Mouse (Mus musculus) left cerebral cortex, postnatal 10 days (tissue): Measurements from ENCODE around the gene Set. TPM values are rescaled to one million over a fixed set of nuclear protein-coding genes. Genes with fewer than 3 reads are reported as not detected.
"Not testable (repeated sequence)": the region's sequence is repeated elsewhere in the genome, so short reads cannot be mapped to it uniquely, and the experiment has no call there.

Experiments
- DNase-seq, 2 experiments: peaks; one replicate each; pipeline ENCODE4 v3.0.0; 2021 to 2022; ENCODE audit warnings: low spot score in 2 of 2, mixed read lengths in 1 of 2; ENCODE audit errors: extremely low spot score in 1 of 2
- intact Hi-C: fragments of 180-260 bp; cut with DNase I; formaldehyde crosslinking; loops from one replicate; pipeline ENCODE4 v1.15.1; 2025
- total RNA-seq, 2 experiments: library from RNA; stranded (reverse); gene quantifications; 2 replicates each; pipeline ENCODE4 v1.2.3; 2021

Set gene
- total RNA-seq, 2 experiments from 2014 or later: 219 to 220 TPM

DNA sequence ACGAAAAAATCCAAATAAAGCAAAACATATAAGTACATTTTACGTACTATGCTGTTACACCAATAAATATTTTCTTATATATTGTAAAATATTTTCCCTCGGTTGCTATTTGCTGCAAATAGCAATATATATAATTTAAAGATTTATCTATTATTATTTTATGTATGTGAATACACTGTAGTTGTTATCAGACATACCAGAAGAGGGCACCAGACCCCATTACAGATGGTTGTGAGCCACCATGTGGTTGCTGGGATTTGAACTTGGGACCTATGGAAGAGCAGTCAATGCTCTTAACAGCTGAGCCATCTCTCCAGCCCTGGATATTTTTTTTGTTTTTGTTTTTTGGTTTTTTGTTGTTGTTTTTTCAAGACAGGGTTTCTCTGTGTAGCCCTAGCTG lies 1.9 kb upstream of the Set start:
- intact Hi-C loops, DNase-seq: not testable (repeated sequence)

DNA sequence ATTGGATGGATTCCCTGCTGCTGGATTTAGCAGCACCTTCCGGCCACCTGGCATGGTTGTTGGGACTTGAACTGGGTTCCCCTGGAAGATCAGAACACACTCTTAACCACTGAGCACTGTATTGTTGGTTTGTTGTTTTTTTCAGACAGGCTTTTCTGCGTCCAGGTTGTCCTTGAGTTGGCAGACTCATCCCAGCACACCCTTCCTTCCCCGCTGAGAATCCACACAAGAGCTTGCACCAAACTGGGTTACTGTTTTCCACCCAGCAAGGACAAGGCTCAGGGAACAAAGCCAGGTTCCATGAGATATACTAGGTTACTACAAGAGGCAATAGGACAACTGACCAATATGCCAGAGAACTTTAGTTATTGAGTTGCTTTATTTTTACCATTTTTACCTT lies 442 bp upstream of the Set start:
- no peak for DNase-seq
- intact Hi-C loops: no loop called here

DNA sequence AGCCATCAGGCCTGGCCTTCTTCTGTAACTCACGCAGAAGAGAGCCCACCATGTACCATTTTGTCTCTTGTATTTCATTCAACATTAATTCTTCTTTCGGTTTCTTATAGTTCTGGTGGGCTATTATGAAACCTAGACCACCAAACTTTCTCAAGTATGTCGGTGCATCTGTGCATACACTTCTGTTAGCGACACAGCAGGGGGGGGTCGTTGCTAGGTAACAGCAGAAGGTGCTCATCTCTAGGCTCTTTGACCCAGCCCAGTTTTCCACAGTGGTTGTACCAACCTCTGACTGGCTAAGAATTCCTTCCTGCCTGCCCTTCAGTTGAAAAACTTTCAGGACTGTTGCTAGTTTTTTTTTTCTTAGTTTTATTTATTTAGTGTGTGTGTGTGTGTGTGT lies 1.2 kb downstream of the Set start:
- intact Hi-C loops: no loop called here
- no peak for DNase-seq

DNA sequence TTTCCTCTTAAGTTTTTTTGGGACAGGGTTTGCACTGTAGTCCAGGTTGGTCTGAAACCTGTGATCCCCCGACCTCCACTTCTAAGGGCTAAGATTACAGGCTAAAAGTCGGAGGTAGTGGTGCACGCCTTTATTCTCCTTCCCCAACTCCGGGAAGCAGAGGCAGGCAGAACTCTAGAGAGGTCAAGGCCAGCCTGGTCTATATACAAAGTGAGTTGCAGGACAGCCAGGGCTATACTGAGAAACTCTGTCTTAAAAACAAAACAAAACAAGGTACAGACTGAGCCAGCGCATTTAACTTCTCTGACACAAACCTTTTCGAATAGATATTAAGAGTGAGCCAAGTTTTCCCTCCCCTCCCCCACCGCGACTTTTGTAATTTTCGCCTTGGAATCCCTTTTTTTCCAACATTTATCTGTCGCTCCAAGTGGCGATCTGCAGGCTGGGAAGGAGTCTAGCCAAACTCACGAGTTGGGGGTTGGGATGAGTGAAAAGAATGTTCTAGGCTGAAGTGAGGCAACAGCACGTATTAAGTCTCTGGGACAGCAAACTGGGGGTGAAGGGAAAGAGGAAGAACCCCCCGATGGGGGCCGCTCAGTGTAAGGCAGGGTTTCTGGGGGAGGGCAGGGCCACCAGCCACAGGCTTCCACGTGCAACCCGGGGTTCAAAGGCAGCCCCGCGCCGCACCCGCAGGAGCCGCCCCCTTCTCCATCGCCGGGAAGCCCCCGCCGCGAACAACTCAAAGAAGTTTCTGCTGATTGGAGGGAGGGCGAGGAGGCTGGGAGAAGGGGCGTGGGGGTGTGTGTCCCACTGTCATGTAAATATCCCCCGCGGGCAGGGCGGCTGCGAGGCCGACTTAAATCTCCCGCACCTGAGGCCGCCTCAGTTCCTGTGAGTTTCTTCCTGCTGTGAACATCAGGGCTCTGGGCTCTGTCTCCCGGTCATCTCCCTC lies 4.3 kb downstream of the Set start:
- intact Hi-C loops: no loop called here
- DNase-seq: peak in 1 of 2 experiments; percentile 75

GRCm38 (mm10) chr2:30062249-30063093 lies 5.3 kb downstream of the Set start:
- intact Hi-C loops: no loop called here
- DNase-seq: peak in 1 of 2 experiments; percentile 47

GRCm38 (mm10) chr2:30063235-30063634 lies 6.1 kb downstream of the Set start:
- intact Hi-C loops: no loop called here
- no peak for DNase-seq

- intact Hi-C loops: no loop called here
- DNase-seq: no peak
Measured at GRCm38 (mm10) chr2:30063791-30064190, 6.6 kb downstream of the Set start.

- intact Hi-C loops: no loop called here
- DNase-seq: no peak
Measured at GRCm38 (mm10) chr2:30064298-30064697, 7.1 kb downstream of the Set start.

- DNase-seq: peak; percentile 87 to 97
- intact Hi-C loops: no loop called here
Measured at GRCm38 (mm10) chr2:30066046-30066901, 9.1 kb downstream of the Set start.

DNA sequence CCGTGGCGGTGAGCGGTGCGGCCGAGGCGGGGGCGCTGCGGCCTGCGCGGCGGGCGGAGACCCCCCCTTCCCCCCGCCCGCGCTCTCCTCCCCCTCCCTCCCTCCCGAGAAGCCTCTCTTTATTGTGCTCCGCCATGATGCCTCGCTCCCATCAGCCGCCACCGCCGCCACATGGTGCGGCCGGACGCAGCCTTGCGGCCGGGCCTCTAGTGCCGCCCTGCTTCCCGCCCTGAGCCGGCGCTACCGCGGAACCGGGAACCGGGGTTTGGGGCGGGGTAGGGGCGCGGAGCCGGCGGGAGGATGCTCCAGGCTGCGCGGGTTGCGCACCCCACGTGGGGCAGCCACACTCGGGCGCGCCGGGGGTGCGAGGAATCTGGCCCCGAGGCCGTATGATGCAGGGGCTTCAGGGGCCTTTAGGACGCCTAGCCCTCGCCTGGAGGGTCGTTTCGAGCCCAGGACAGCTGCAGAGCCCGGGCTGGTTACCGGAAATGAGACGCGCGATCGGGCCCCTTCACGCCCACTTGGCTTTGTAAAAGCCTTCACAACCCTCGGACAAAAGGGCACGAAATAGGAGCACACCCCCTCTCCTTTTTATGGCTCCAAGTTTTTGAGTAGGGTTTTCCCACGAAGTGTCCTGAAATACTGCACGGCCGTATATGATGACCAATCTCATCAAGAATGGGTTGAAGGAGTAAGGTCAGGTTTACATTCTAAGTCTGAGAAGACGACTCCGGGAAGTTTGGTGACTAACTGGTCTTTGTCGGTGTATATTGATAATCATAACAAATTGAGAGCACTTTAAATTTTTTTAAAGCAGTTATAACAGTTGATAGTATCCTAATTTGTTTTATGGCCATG lies 10.1 kb downstream of the Set start:
- intact Hi-C loops: no loop called here
- DNase-seq: peak in 1 of 2 experiments; percentile 71

DNA sequence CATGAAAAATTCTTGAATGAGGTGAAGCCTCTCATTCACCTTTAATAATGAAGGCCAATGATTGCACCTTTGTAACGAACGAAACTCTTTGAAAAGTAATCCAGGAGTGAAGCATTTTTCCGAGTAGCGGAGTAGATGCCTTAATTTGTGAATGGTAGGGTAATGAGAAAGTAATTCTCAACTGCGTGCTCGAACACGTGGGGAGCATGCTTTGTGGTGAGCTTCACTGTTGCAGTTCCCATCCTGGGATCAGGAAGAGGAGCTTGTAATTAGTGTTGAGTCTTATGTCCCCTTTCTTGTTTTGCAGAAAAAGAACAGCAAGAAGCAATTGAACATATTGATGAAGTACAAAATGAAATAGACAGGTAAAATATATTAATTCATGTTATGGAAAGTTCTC lies 10.8 kb downstream of the Set start:
- no peak for DNase-seq
- intact Hi-C loops: no loop called here

DNA sequence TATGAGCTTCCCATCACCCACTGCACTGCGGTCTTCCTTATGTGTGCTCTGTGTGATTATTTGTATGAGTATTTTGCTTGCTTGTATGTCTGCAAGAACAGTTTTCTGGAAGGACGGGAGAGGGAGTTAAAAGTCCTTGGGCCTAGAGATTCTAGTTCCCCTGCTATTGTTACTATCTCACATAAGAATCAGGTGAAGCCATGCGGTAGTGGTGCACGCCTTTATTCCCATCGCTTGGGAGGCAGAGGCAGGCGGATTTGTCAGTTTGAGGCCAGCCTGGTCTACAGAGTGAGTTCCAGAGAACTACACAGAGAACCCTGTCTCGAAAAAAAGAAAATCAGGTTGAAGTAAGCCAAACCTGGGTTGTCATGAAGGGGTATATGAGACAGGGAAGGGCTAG lies 15.7 kb downstream of the Set start:
- intact Hi-C loops: no loop called here
- DNase-seq: no peak

DNA sequence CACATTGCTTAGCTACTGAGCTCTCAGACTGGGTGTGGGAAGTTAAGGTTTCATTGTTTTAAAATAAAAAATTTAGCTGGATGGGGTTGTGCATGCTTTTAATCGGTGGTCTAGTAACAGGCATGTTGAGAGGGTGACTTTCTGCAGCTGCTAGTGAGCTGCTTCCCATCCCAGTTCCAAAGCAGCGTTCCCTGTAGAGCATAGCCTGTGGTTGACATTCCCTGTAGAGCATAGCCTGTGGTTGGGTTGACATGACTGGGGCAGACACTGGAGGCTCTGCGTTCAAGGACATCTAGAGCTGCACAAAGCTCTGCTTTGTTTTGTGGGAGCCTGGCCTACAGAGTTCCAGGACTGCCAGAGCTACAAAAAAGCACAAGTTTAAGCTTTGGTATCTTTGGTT lies 16.1 kb downstream of the Set start:
- intact Hi-C loops: no loop called here
- no peak for DNase-seq

DNA sequence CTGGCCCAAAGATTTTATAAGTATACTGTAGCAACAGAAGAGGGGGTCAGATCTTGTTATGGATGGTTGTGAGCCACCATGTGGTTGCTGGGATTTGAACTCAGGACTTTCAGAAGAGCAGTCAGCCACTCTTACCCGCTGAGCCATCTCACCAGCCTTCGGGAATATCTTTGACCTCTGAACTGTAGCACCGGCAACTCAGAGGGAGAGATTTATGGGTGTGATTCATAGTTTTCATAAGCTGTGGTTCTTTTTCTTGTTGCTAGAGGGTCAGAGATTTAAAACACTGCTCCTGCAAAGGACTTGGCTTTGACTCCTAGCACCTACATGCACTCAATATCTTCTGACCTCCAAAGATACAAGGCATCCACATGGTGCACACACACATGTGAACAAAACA lies 18.4 kb downstream of the Set start:
- intact Hi-C loops: loop anchor here (5.0 kb wide), 1 partner anchor 87 kb away; no protein-coding TSS in a partner anchor
- no peak for DNase-seq

GRCm38 (mm10) chr2:30076439-30076838 lies 19.3 kb downstream of the Set start:
- no peak for DNase-seq
- intact Hi-C loops: loop anchor here (5.0 kb wide), 1 partner anchor 86 kb away; no protein-coding TSS in a partner anchor

GRCm38 (mm10) chr2:30076959-30077358 lies 19.8 kb downstream of the Set start:
- intact Hi-C loops: loop anchor here (5.0 kb wide), 1 partner anchor 85 kb away; no protein-coding TSS in a partner anchor
- DNase-seq: no peak

GRCm38 (mm10) chr2:30077502-30078348 lies 20.5 kb downstream of the Set start, which contains the start of gene Pkn3:
Pkn3 (plus strand) TSS chr2:30077684.
- intact Hi-C loops: loop anchor here (5.0 kb wide), 1 partner anchor 85 kb away; no protein-coding TSS in a partner anchor

More at GRCm38 (mm10) chr2:30077502-30078348, 20.5 kb downstream of the Set start, which contains the start of gene Pkn3:
- peak; percentile 70 to 90 for DNase-seq
